Mouse (Mus musculus): ENCODE data around the gene Pycr1. TPM values are rescaled to one million over a fixed set of nuclear protein-coding genes. Genes with fewer than 3 reads are reported as not detected.

Pycr1 gene
- total and polyA plus RNA-seq, 3 experiments, result 21.0 to 75.3 (median 32.3) TPM

- Histone ChIP-seq H3K4me3 (replicated peaks in 1 of 3; ENCODE audit: low read depth in 2 of 3, low read length in 2 of 3, poor library complexity in 1 of 3) (no peak overlapping the region), H3K36me3 (replicated peaks in 1 of 2; ENCODE audit: control insufficient read depth in 1 of 2, insufficient read depth in 1 of 2, low read length in 1 of 2) (peaks cover 65 to 80% of the 10 kb centered on the region in 2 experiments), H3K9ac (ENCODE audit: insufficient read depth, low read depth) (no peak overlapping the region), H3K9me3 (replicated peaks; ENCODE audit: low read length) (no peaks in the 10 kb centered on the region), H3K79me2 (replicated peaks; ENCODE audit: control insufficient read depth, extremely low read depth, insufficient read depth, poor library complexity, severe bottlenecking) (peaks cover 22% of the 10 kb centered on the region), H3K27ac (ENCODE audit: insufficient read depth, low read depth) (no peak overlapping the region), H3K4me2 (ENCODE audit: insufficient read depth, low read depth, poor library complexity, severe bottlenecking) (no peak overlapping the region), H3K27me3 (replicated peaks) (no peaks in the 10 kb centered on the region), H3K4me1 (ENCODE audit: control insufficient read depth in 1 of 2, insufficient read depth in 2 of 2) (peaks cover 8 to 36% of the 10 kb centered on the region in 2 experiments)
- no peak for DNase-seq (ENCODE audit: extremely low read depth)
- dilution Hi-C loops (cut with MboI; ENCODE audit: extremely low pct_ligation_motif_present, extremely low pct_unique_long_range_greater_than_20kb, low sequenced_read_pairs), result no loop called here
- TF ChIP-seq KAT2A (IDR thresholded peaks at IDR 0.05; ENCODE audit: insufficient replicate concordance, low read length) (no peak), MAZ (IDR thresholded peaks at IDR 0.05; ENCODE audit: low read depth, low read length) (no peak), MEF2A (IDR thresholded peaks at IDR 0.05; ENCODE audit: borderline replicate concordance, low read depth, low read length) (no peak), TBP (conservative IDR thresholded peaks at IDR 0.05; ENCODE audit: low read depth, low read length) (no peak), NELFE (IDR thresholded peaks at IDR 0.05; ENCODE audit: low read depth, low read length) (no peak), RCOR1 (conservative IDR thresholded peaks at IDR 0.05; ENCODE audit: low read depth, low read length) (no peak), RAD21 (IDR thresholded peaks at IDR 0.05; ENCODE audit: low read depth, low read length) (no peak), POLR2A (IDR thresholded peaks at IDR 0.05; ENCODE audit: low read depth, low read length) (no peak), ELF1 (IDR thresholded peaks at IDR 0.05; ENCODE audit: low read depth, low read length) (no peak), ETS1 (conservative IDR thresholded peaks at IDR 0.05; ENCODE audit: low read depth, low read length) (no peak), ZC3H11A (IDR thresholded peaks at IDR 0.05; ENCODE audit: low read depth, low read length) (no peak), USF1 (IDR thresholded peaks at IDR 0.05; ENCODE audit: low read depth, low read length) (no peak), BHLHE40 (IDR thresholded peaks at IDR 0.05; ENCODE audit: low read depth, low read length) (no peak), ZMIZ1 (IDR thresholded peaks at IDR 0.05; ENCODE audit: low read depth, low read length) (no peak), SMC3 (IDR thresholded peaks at IDR 0.05; ENCODE audit: low read depth, low read length) (no peak), EP300 (IDR thresholded peaks at IDR 0.05; ENCODE audit: low read length) (no peak), PAX5 (IDR thresholded peaks at IDR 0.05; ENCODE audit: low read length) (no peak)
- in situ Hi-C loops (cut with MboI; ENCODE audit: low pct_ligation_motif_present, low pct_unique_long_range_greater_than_20kb, low sequenced_read_pairs), result no loop called here
Measured at GRCm38 (mm10) chr11:120615167-120615566, 28.4 kb downstream of the Pycr1 start.

- DNase-seq (ENCODE audit: extremely low read depth), result no peak
- TF ChIP-seq MEF2A (IDR thresholded peaks at IDR 0.05; ENCODE audit: borderline replicate concordance, low read depth, low read length) (no peak), PAX5 (IDR thresholded peaks at IDR 0.05; ENCODE audit: low read length) (no peak), MAX (IDR thresholded peaks at IDR 0.05; ENCODE audit: low read length) (no peak), EP300 (IDR thresholded peaks at IDR 0.05; ENCODE audit: low read length) (no peak), IRF4 (IDR thresholded peaks at IDR 0.05; ENCODE audit: low read depth, low read length) (no peak), JUN (IDR thresholded peaks at IDR 0.05; ENCODE audit: insufficient read depth, low read depth, low read length) (no peak), CHD1 (IDR thresholded peaks at IDR 0.05; ENCODE audit: low read depth, low read length) (no peak), NRF1 (IDR thresholded peaks at IDR 0.05; ENCODE audit: low read depth, low read length) (no peak), USF1 (IDR thresholded peaks at IDR 0.05; ENCODE audit: low read depth, low read length) (no peak), HCFC1 (IDR thresholded peaks at IDR 0.05; ENCODE audit: low read depth, low read length) (no peak)
- Histone ChIP-seq H3K9me3 (replicated peaks; ENCODE audit: low read length) (no peaks in the 10 kb centered on the region), H3K36me3 (replicated peaks in 1 of 2; ENCODE audit: control insufficient read depth in 1 of 2, insufficient read depth in 1 of 2, low read length in 1 of 2) (peaks cover 62 to 79% of the 10 kb centered on the region in 2 experiments), H3K9ac (ENCODE audit: insufficient read depth, low read depth) (no peak overlapping the region), H3K79me2 (replicated peaks; ENCODE audit: control insufficient read depth, extremely low read depth, insufficient read depth, poor library complexity, severe bottlenecking) (peaks cover 22% of the 10 kb centered on the region), H3K27me3 (replicated peaks) (no peaks in the 10 kb centered on the region), H3K27ac (ENCODE audit: insufficient read depth, low read depth) (no peak overlapping the region), H3K4me2 (ENCODE audit: insufficient read depth, low read depth, poor library complexity, severe bottlenecking) (no peak overlapping the region), H3K4me1 (ENCODE audit: control insufficient read depth in 1 of 2, insufficient read depth in 2 of 2) (peaks cover 8 to 39% of the 10 kb centered on the region in 2 experiments), H3K4me3 (replicated peaks in 1 of 3; ENCODE audit: low read depth in 2 of 3, low read length in 2 of 3, poor library complexity in 1 of 3) (no peak overlapping the region)
- in situ Hi-C loops (cut with MboI; ENCODE audit: low pct_ligation_motif_present, low pct_unique_long_range_greater_than_20kb, low sequenced_read_pairs), result no loop called here
- dilution Hi-C loops (cut with MboI; ENCODE audit: extremely low pct_ligation_motif_present, extremely low pct_unique_long_range_greater_than_20kb, low sequenced_read_pairs), result no loop called here
Measured at GRCm38 (mm10) chr11:120613976-120614375, 29.6 kb downstream of the Pycr1 start.
